Comparison of ENCODE assay signal across 8 mouse cellular contexts in the genomic region with DNA sequence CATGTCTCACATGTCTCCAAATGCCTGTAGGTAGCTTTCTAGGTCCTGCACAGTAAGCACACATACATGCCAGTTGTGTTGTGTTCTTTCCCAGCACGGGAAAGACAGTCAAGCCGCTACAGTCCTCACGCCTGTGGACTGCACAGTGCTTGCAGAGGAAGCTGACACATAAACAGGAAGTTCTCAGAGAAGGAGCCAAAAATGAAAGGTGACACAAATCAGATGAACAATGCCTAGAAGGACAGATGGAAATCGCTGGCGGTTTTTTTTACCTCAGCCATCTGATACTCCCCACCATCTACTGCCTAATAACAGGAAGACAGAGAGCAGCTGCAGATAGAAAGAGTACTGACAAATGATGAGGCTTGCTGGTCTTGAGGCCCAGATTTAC. TPM values are rescaled to one million over a fixed set of nuclear protein-coding genes. Genes with fewer than 3 reads are reported as not detected.
DNase-seq lines count a peak whose midpoint lies in the region; ATAC-seq and TF ChIP-seq lines count a peak whose summit lies in the region.

TSS of gene Cnot6l (minus strand) at position 151 of the 391 bp plus-strand sequence.

- 17% methylated on average over 5 of the region's 5 CpGs for WGBS in embryonic facial prominence, embryonic 12.5 days
- 26% methylated on average over 5 of the region's 5 CpGs for WGBS in heart, embryonic 14.5 days
- WGBS in kidney, postnatal 0 days, result 18% methylated on average over 5 of the region's 5 CpGs
- WGBS in liver, embryonic 15.5 days (ENCODE audit: insufficient replicate concordance), result 10% methylated on average over 5 of the region's 5 CpGs

- no peaks in the 10 kb centered on the region for H3K36me3 ChIP-seq in testis, adult 2 months (ENCODE audit: control insufficient read depth, insufficient read depth, low read length)
- no peaks in the 10 kb centered on the region for H3K36me3 ChIP-seq in embryonic facial prominence, embryonic 12.5 days
- no peaks in the 10 kb centered on the region for H3K36me3 ChIP-seq in heart, embryonic 14.5 days (ENCODE audit: control insufficient read depth, insufficient read depth, low read length)
- H3K36me3 ChIP-seq in kidney, postnatal 0 days (ENCODE audit: insufficient read depth, low read length), result no peaks in the 10 kb centered on the region
- no peaks in the 10 kb centered on the region for H3K36me3 ChIP-seq in liver, embryonic 15.5 days (replicated peaks)

- peaks cover 5% of the 10 kb centered on the region; the same call in 1 of the 2 replicates for H3K9me3 ChIP-seq in embryonic facial prominence, embryonic 12.5 days
- peaks cover 5% of the 10 kb centered on the region for H3K9me3 ChIP-seq in heart, embryonic 14.5 days (ENCODE audit: control insufficient read depth, low read length)
- no peaks in the 10 kb centered on the region for H3K9me3 ChIP-seq in kidney, postnatal 0 days (replicated peaks; ENCODE audit: low read length)
- H3K9me3 ChIP-seq in liver, embryonic 15.5 days (replicated peaks), result no peaks in the 10 kb centered on the region

- no peaks in the 10 kb centered on the region for H3K27me3 ChIP-seq in testis, adult 2 months (ENCODE audit: control insufficient read depth, insufficient read depth, low read length)
- H3K27me3 ChIP-seq in embryonic facial prominence, embryonic 12.5 days, result no peaks in the 10 kb centered on the region
- no peaks in the 10 kb centered on the region for H3K27me3 ChIP-seq in heart, embryonic 14.5 days (ENCODE audit: control insufficient read depth, insufficient read depth, low read length)
- no peaks in the 10 kb centered on the region for H3K27me3 ChIP-seq in kidney, postnatal 0 days (ENCODE audit: insufficient read depth, low read length)
- H3K27me3 ChIP-seq in liver, embryonic 15.5 days, result no peaks in the 10 kb centered on the region

- peak within 1 kb of the TSS; percentile 71 for H3K4me2 ChIP-seq in embryonic facial prominence, embryonic 12.5 days (replicated peaks)
- H3K4me2 ChIP-seq in heart, embryonic 14.5 days (ENCODE audit: low read length), result peak within 1 kb of the TSS; percentile 80
- peak within 1 kb of the TSS; percentile 79 for H3K4me2 ChIP-seq in kidney, postnatal 0 days (ENCODE audit: low read length)
- peak within 1 kb of the TSS; percentile 98 for H3K4me2 ChIP-seq in liver, embryonic 15.5 days

- peak within 1 kb of the TSS; percentile 99 for H3K9ac ChIP-seq in embryonic facial prominence, embryonic 12.5 days
- H3K9ac ChIP-seq in heart, embryonic 14.5 days (ENCODE audit: low read length), result peak within 1 kb of the TSS; percentile 99
- peak within 1 kb of the TSS; percentile 99 for H3K9ac ChIP-seq in kidney, postnatal 0 days (ENCODE audit: low read depth, low read length)
- peak within 1 kb of the TSS; percentile 68 for H3K9ac ChIP-seq in liver, embryonic 15.5 days

- peak within 1 kb of the TSS; percentile 97 for H3K4me3 ChIP-seq in testis, adult 2 months (ENCODE audit: control insufficient read depth, low read depth, low read length)
- H3K4me3 ChIP-seq in embryonic facial prominence, embryonic 12.5 days, result peak within 1 kb of the TSS; percentile 94
- H3K4me3 ChIP-seq in heart, embryonic 14.5 days (ENCODE audit: control insufficient read depth in 1 of 2, insufficient read depth in 1 of 2, low read depth in 1 of 2, low read length in 2 of 2), result peak within 1 kb of the TSS; percentile 97
- H3K4me3 ChIP-seq in kidney, postnatal 0 days (replicated peaks; ENCODE audit: low read depth, low read length), result peak within 1 kb of the TSS; percentile 100
- H3K4me3 ChIP-seq in liver, embryonic 15.5 days (replicated peaks), result peak within 1 kb of the TSS; percentile 79

- no peak for DNase-seq in testis, postnatal 10 days (ENCODE audit: low spot score)
- DNase-seq in kidney, postnatal 0 days (ENCODE audit: low spot score), result peak; percentile 80
- peak; percentile 17 for DNase-seq in neural tube, embryonic 10.5 days (ENCODE audit: extremely low spot score, low spot score)
- no peak for DNase-seq in ovary, postnatal 14 days (ENCODE audit: low spot score)

- H3K4me1 ChIP-seq in testis, adult 2 months (ENCODE audit: control insufficient read depth, insufficient read depth, low read length), result peaks cover 5% of the 10 kb centered on the region
- H3K4me1 ChIP-seq in embryonic facial prominence, embryonic 12.5 days, result peaks cover 20% of the 10 kb centered on the region
- peaks cover 0 to 13% of the 10 kb centered on the region in 2 experiments; a peak in 2 of 4 replicates for H3K4me1 ChIP-seq in heart, embryonic 14.5 days (ENCODE audit: control insufficient read depth in 2 of 2, insufficient read depth in 2 of 2, low read length in 2 of 2)
- peaks cover 9% of the 10 kb centered on the region for H3K4me1 ChIP-seq in kidney, postnatal 0 days (replicated peaks; ENCODE audit: insufficient read depth, low read length)
- peaks cover 34% of the 10 kb centered on the region for H3K4me1 ChIP-seq in liver, embryonic 15.5 days (replicated peaks)

- TF ChIP-seq CTCF in testis, adult 2 months (IDR thresholded peaks at IDR 0.05; ENCODE audit: control insufficient read depth, insufficient read depth, insufficient replicate concordance, low read depth, low read length), result no peak
- TF ChIP-seq CTCF in kidney, postnatal 0 days (IDR thresholded peaks at IDR 0.05; ENCODE audit: low read depth), result no peak

- H3K27ac ChIP-seq in testis, adult 2 months (ENCODE audit: control insufficient read depth, insufficient read depth, low read depth, low read length), result peak within 1 kb of the TSS; percentile 95
- H3K27ac ChIP-seq in embryonic facial prominence, embryonic 12.5 days, result peak within 1 kb of the TSS; percentile 99
- peak within 1 kb of the TSS; percentile 99 for H3K27ac ChIP-seq in heart, embryonic 14.5 days (replicated peaks in 1 of 2; ENCODE audit: control insufficient read depth in 1 of 2, insufficient read depth in 1 of 2, low read depth in 2 of 2, low read length in 2 of 2)
- H3K27ac ChIP-seq in kidney, postnatal 0 days, result peak within 1 kb of the TSS; percentile 99
- H3K27ac ChIP-seq in liver, embryonic 15.5 days (replicated peaks), result peak within 1 kb of the TSS; percentile 96

- no peak for TF ChIP-seq POLR2A in testis, adult 2 months (IDR thresholded peaks at IDR 0.05; ENCODE audit: control insufficient read depth, low read depth, low read length)

- ATAC-seq in embryonic facial prominence, embryonic 12.5 days (ENCODE audit: insufficient number of reproducible peaks, insufficient read depth, low FRiP score, low TSS enrichment), result no peak
- ATAC-seq in heart, embryonic 14.5 days (ENCODE audit: insufficient number of reproducible peaks, insufficient read depth, low FRiP score, low read depth), result no peak
- no peak for ATAC-seq in kidney, postnatal 0 days (replicated peaks; ENCODE audit: low FRiP score, low read depth)
- ATAC-seq in liver, embryonic 15.5 days (ENCODE audit: insufficient read depth), result no peak

RNA-seq across cellular contexts. Expression of gene Cnot6l, which starts in this region (rescaled TPM):
- polyA plus RNA-seq in testis, adult 2 months (2012; rRNA removed), result 3.5 and 4.7 TPM in 2 replicates
- 20.0 and 21.9 TPM in 2 replicates for polyA plus RNA-seq in embryonic facial prominence, embryonic 12.5 days (2016; fragmentation: Nextera tagmentation; extraction: Ambion mirVana)
- polyA plus RNA-seq in heart, embryonic 14.5 days (2014; fragmentation: Nextera tagmentation; extraction: Ambion mirVana), result 20.8 and 23.9 TPM in 2 replicates
- polyA plus RNA-seq in kidney, postnatal 0 days (2015; fragmentation: Nextera tagmentation; extraction: Ambion mirVana), result 37.8 and 42.4 TPM in 2 replicates
- 6.6 and 7.0 TPM in 2 replicates for polyA plus RNA-seq in liver, embryonic 15.5 days (2015; fragmentation: Nextera tagmentation; extraction: Ambion mirVana)

Comparison
In these comparisons a context has a peak if more than half of its experiments do, and no peak if none do; other contexts are left out.
1. DNase-seq: peak in kidney, postnatal 0 days (single experiment) and neural tube, embryonic 10.5 days (single experiment); none in testis, postnatal 10 days (single experiment) and ovary, postnatal 14 days (single experiment).
2. Peak in every context shown above with its lines, with median percentiles within 50 percentile points of each other: H3K27ac ChIP-seq, H3K4me3 ChIP-seq, H3K4me2 ChIP-seq and H3K9ac ChIP-seq.